Mouse (Mus musculus) Patski (cell line): Measurements from ENCODE around the gene Siglece. TPM values are rescaled to one million over a fixed set of nuclear protein-coding genes. Genes with fewer than 3 reads are reported as not detected.

Source experiments
- ATAC-seq: fragments of 100-300 bp; one replicate; pipeline ENCODE4 v1.8.0; 2021
- CTCF ChIA-PET: fragments of 350-600 bp; sonication (Branson Sonifier 250); formaldehyde crosslinking; loops from one replicate; lab custom pipeline; 2022; ENCODE audit warnings: inconsistent platforms; lab: Charles Lee
- POLR2A ChIA-PET: fragments of 350-600 bp; sonication (Branson Sonifier 250); formaldehyde crosslinking; loops from one replicate; lab custom pipeline; 2022; ENCODE audit warnings: antibody characterized with exemption, inconsistent platforms; lab: Charles Lee
- DNase-seq: peaks from one replicate; pipeline ENCODE4 v3.0.0-alpha.2; 2011; ENCODE audit warnings: low read depth, low spot score
- H3K27me3 ChIP-seq: fragments of 371-371 bp; one replicate; pipeline ENCODE4 v1.5.1; 2021
- CTCF ChIP-seq: fragments of 100-300 bp; IDR thresholded peaks from one replicate; pipeline ENCODE4 v1.5.1; 2021
- in situ Hi-C: fragments of 300-500 bp; cut with MboI; formaldehyde crosslinking; loops from 3 replicates; pipeline ENCODE4 v1.11.1; 2018; ENCODE audit warnings: low pct_unique_long_range_greater_than_20kb, mixed read lengths
- polyA plus RNA-seq: library from polyadenylated mRNA; unstranded; gene quantifications from one replicate; pipeline ENCODE4 v1.2.3, GENCODE M21; 2021

Siglece gene
- polyA plus RNA-seq, 1 experiment from 2014 or later: 0.17 TPM

DNA sequence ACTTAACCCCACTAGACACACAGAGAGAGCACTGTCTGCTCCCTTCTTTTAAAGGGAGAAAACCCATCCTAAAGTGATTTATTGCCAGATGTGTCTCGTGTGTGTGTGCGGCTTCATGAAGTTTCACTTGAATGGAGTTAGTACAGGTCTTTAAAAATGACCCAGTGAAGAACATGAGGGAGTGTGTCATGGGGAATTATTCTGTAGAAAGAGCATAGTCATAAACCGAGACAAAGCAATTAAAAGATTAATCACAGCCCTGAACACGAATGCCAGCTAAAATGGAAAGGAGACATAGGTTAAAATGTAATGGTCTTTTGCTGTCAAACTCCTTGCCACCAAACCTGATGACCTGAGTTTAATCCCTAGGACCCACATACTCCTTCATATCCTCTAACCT, 26.0 kb downstream of the Siglece start:
- DNase-seq (no peak), ATAC-seq (no peak)
- no peaks in the 10 kb centered on the region for H3K27me3 ChIP-seq
- ChIA-PET CTCF (interaction anchor here (0.9 kb wide), 1 partner anchor 10 kb away, joined by 3 read pairs; no protein-coding TSS in a partner anchor), POLR2A (no interaction called here)
- in situ Hi-C loops: no loop called here
- TF ChIP-seq CTCF: no peak

DNA sequence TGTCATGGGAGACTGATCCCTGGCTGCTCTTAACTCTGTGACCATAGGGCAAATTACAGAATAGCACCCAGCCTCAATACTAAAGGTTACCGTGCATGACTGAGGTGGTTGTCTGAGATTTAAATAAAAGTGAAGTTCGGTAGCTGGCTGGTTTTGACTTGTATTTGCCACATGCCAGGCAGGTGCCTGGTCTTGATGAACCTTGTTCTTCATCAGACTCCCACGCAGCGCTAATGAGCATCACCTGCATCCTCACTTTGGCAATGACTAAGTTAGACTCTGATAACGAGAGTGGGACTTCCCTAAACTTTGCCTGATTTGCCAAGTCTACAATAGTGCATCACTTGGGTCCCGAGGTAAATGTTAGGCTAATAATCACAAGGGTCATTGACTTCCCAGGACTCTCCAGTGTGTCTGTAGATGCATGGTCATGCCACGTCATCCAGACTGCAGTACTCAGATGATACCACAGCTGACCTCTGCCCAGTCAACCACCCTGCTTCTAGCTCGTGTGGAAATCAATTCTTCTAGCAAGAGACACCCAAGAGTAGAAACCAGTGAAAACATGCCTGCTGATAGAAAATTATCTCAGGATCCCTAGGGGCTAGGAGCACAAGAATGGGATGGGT, 34.1 kb downstream of the Siglece start:
- no peaks in the 10 kb centered on the region for H3K27me3 ChIP-seq
- TF ChIP-seq CTCF: no peak
- in situ Hi-C loops: no loop called here
- no peak for DNase-seq
- ChIA-PET POLR2A (no interaction called here), CTCF (interaction anchor here (1.7 kb wide), 1 partner anchor 17 kb away, joined by 3 read pairs; no protein-coding TSS in a partner anchor)
- no peak for ATAC-seq

DNA sequence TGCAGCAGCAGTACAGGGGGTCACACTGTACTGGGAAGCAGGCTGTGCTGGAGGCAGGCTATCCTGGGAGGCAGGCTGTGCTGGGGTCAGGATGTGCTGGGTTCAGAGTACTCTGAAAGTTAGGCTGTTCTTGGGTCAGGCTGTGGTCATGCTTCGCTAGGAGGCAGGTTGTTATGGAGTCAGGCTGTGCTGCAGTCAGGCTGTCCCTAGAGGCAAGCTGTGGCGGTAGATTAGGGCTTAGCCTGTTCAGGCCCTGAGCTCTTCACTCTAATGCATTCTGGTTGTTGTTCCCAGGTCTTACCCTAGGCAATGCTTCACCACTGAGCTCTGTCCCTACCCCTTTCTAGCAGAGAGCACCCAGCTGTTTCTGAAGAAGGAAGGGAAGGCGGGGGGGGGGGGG, 34.9 kb downstream of the Siglece start:
- in situ Hi-C loops: no loop called here
- ATAC-seq: no peak
- no peak for DNase-seq
- POLR2A ChIA-PET: no interaction called here
- H3K27me3 ChIP-seq: no peaks in the 10 kb centered on the region
- no peak for TF ChIP-seq CTCF
- CTCF ChIA-PET: no interaction called here

DNA sequence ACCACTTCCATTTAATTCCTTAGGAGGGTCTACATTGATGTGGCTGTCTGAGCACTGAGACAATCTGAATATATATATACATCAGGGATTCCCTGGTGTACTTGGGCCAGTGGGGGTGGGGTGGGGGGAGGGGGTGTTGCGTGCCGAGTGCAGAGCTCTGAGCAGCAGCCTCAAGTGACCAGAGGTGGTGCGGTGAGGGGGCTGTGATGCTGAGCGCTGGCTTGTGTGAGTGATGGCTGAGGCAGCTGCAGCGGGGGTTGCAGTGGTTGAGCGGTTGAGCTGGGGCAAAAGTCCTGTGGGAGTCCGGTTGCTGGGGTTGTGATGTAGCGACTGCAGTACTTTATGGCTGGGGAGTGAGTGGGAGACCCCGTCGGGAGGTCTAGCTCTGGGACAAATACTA, 36.1 kb downstream of the Siglece start:
- TF ChIP-seq CTCF: no peak
- POLR2A ChIA-PET: no interaction called here
- H3K27me3 ChIP-seq: no peaks in the 10 kb centered on the region
- ATAC-seq: no peak
- DNase-seq: no peak
- in situ Hi-C loops: no loop called here
- CTCF ChIA-PET: no interaction called here

DNA sequence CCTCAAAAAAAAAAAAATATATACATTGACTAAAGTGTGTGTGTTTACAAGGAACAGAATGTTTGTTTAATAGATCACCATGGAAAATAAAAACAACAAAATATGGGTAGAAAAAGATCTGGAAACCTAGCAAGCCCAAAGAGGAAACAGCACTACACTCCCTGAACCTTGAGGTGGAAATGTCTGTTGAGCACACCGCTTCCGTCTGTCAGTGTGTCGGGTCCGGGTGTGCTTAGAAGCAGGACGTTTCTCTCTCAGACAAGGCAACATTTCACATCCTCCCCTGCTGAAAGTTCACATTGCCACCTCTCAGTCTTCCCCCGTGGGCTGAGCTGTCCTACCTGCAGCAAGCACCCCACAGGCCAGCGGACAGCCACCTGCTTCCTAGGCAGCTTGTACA, 37.0 kb downstream of the Siglece start:
- ChIA-PET CTCF (no interaction called here), POLR2A (no interaction called here)
- no peak for TF ChIP-seq CTCF
- no peaks in the 10 kb centered on the region for H3K27me3 ChIP-seq
- ATAC-seq (no peak), DNase-seq (no peak)
- in situ Hi-C loops: no loop called here

DNA sequence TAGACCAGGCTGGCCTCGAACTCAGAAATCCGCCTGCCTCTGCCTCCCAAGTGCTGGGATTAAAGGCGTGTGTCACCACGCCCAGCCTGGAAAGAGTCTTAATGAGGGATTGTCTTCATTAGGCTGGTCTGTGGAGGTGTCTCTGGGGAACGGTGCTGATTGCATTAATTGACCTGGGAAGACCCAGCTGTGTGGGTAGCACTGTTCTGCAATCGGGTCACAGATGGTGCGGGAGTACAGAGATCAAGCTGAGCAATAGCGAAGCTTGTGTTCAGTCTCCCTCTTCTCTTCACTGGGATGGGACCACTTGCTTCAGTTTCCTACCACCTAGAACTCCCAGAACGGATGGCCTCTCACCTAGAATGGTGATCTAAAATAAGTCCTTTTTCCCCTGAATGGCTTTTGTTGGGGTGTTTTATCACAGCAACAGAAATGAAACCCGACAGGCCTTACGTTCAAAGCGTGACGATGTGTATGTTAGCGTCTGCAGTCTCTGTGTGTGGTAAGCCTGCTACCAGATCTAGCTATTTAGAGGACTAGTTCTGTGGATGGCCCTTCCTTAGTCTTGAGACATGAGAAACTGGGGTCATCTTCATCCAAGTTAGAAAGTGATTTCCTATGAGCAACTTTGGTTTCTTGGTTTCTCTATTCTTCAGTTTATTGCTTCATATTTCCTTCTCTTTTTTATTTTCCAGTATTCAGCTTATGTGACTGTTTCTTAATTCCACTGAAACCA, 46.0 kb downstream of the Siglece start:
- ChIA-PET POLR2A (no interaction called here), CTCF (no interaction called here)
- TF ChIP-seq CTCF: no peak
- in situ Hi-C loops: no loop called here
- H3K27me3 ChIP-seq: no peaks in the 10 kb centered on the region
- no peak for DNase-seq
- ATAC-seq: no peak

DNA sequence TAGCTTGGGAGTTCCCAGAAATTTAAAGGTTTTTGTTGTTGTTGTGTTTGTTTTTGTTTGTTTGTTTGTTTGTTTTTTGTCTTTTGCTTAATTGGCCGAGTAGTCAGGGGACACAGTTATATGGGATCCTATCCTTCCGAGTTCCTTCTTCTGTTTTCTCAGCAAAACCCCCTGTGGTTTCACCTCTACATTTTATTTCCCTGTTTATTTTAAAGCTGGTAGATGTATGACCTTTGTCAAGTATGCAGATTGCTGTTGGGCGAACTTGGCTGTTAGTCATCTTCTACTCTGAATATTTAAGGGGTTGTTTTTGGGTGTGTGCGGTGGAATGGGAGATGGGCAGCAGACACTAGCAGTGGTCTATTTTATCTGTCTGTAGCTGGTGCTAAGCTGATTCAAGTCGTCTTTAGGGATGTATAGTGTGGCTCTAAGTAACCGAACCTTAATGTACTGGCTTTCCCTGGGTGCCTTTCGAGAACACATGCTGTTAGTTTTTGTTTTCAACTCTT, 51.6 kb downstream of the Siglece start:
- ChIA-PET POLR2A (no interaction called here), CTCF (interaction anchor here (1.0 kb wide), 1 partner anchor 19 kb away, joined by 3 read pairs; no protein-coding TSS in a partner anchor)
- no peak for DNase-seq
- TF ChIP-seq CTCF: no peak
- H3K27me3 ChIP-seq: no peaks in the 10 kb centered on the region
- ATAC-seq: no peak
- in situ Hi-C loops: no loop called here

DNA sequence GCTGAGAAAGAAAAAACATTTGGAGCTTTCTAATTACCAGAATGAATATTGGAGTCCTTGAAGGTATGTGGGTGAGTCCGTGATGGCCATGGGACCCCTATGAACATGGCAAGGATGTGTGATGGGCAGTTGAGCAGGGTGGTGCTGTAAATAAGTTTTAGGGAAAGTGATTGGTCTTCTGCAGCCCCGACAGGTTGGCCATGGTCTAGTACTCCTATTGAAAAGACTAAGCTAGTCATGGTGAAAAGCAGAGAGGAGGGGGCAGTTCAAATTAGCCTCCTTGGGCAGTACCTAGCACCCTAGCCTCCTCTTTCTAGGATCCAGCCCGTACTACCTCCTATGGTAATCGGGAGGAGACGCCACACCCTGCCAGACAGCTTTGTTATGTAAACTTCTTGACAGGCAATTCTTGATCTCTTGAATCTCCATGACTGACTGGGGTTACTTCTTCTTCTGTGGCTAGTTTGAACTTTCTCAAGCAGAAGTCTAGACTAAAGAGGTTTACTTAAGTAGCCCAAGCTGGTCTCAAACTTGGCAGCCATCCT, 52.1 kb downstream of the Siglece start:
- no peak for ATAC-seq
- CTCF ChIA-PET: interaction anchor here (1.3 kb wide), 1 partner anchor 13 kb away, joined by 3 read pairs; no protein-coding TSS in a partner anchor

DNA sequence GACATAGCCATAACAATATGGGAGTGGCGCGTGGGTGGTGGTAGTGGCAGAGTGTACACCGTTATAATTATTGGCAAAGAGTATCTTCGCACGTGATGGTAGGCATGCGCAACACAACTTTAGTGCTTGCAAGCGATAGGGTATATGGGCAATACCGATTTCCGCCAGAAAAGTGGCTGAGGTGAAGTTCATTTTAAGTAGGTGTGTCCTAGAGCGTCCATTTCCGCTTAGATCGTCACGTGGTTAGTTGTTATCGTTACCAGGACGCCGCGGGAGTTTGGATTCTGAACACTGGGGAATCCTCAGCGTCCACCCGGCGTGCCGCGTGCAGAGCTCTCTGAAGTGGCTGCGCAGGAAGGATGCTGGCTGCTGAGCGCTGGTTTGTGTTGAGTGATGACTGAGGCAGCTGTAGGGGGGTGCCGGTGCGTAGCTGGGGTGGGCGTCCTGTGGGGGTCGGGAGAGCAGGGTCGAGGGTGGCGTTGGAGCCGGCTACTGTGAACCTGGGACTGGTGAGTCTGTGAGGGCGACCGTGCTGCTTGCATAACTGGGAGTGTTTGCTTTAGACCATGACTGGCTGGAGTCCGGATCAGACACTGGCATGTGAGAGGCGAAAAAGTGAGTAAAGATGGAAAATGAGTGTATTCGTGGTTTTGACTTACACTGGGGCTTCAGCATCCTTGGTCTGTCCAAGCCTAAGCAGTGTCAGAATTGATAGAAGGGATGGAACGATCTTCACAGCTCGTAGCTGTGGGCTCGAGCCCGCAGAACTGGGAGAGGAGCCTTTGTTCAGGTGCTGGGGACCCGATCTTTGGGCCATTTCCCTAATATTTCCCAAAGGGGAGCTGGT, 52.8 kb downstream of the Siglece start, which contains the start of gene Zfp819:
Gene Zfp819 (plus strand): TSS at position 274 of the 847 bp plus-strand sequence.
- DNase-seq (no peak), ATAC-seq (peak; percentile 51)
- no peak for TF ChIP-seq CTCF
- H3K27me3 ChIP-seq: no peaks in the 10 kb centered on the region
- ChIA-PET CTCF (interaction anchor here (1.3 kb wide), 1 partner anchor 13 kb away, joined by 3 read pairs; no protein-coding TSS in a partner anchor), POLR2A (no interaction called here)
- in situ Hi-C loops: no loop called here

More for the DNA sequence above, 52.1 kb downstream of the Siglece start:
- no peak for DNase-seq
- H3K27me3 ChIP-seq: no peaks in the 10 kb centered on the region
- no peak for TF ChIP-seq CTCF
- in situ Hi-C loops: no loop called here
- POLR2A ChIA-PET: no interaction called here

DNA sequence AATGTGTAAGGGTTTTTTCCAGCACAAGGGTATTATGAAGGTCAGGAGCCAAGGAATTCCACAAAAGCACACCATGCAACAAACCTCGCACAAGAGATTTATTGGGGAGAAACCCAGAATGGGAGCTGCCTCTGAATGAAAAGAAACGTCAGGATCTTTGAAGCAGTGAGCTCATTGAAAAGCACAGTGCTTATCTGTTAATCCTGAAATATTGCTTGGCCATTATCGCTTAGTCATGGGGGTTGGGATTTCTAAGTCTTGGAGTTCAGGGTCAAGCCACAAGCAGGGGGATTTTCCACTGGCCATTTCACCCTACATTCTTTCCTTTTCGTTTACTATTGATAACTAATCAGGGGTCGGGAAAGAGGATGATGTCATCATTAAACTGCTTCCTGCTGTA, 58.1 kb downstream of the Siglece start:
- in situ Hi-C loops: no loop called here
- CTCF ChIA-PET: interaction anchor here (1.2 kb wide), 1 partner anchor 17 kb away, joined by 3 read pairs; no protein-coding TSS in a partner anchor
- POLR2A ChIA-PET: no interaction called here
- DNase-seq: no peak
- no peak for TF ChIP-seq CTCF
- H3K27me3 ChIP-seq: no peaks in the 10 kb centered on the region
- no peak for ATAC-seq

Other genes starting within 250 kb of the Siglece start
- not detected for gene Lim2, start 232.5 kb downstream of the Siglece start, polyA plus RNA-seq
- gene Nkg7, start 223.1 kb downstream of the Siglece start, polyA plus RNA-seq: 0.23 TPM
- not detected for gene Cldnd2, start 219.4 kb downstream of the Siglece start, polyA plus RNA-seq
- gene Etfb, start 216.1 kb downstream of the Siglece start, polyA plus RNA-seq: 214 TPM
- gene Gm45233, start 216.0 kb downstream of the Siglece start, polyA plus RNA-seq: 0.50 TPM
- gene Vsig10l, start 197.0 kb downstream of the Siglece start, polyA plus RNA-seq: 4.0 TPM
- 5.7 TPM for gene Iglon5, start 170.1 kb downstream of the Siglece start, polyA plus RNA-seq
- gene 4931406B18Rik, start 154.2 kb downstream of the Siglece start, polyA plus RNA-seq: not detected
- 0.06 TPM for gene Cd33, start 115.7 kb downstream of the Siglece start, polyA plus RNA-seq
- 3.2 TPM for gene Zfp658, start 97.9 kb downstream of the Siglece start, polyA plus RNA-seq
- gene Zfp719, start 80.6 kb downstream of the Siglece start, polyA plus RNA-seq: 8.7 TPM
- 1.1 TPM for gene Zfp819, start 53.0 kb downstream of the Siglece start, polyA plus RNA-seq
- 0.06 TPM for gene Ceacam18, start 25.5 kb downstream of the Siglece start, polyA plus RNA-seq
- 10.0 TPM for gene Ctu1, start 11.9 kb upstream of the Siglece start, polyA plus RNA-seq
- gene Klk14, start 30.3 kb upstream of the Siglece start, polyA plus RNA-seq: not detected
- not detected for gene Klk13, start 52.4 kb upstream of the Siglece start, polyA plus RNA-seq
- not detected for gene Klk12, start 108.7 kb upstream of the Siglece start, polyA plus RNA-seq
- gene Klk11, start 114.4 kb upstream of the Siglece start, polyA plus RNA-seq: not detected
- gene Klk10, start 120.9 kb upstream of the Siglece start, polyA plus RNA-seq: not detected
- gene Klk9, start 131.7 kb upstream of the Siglece start, polyA plus RNA-seq: not detected
- not detected for gene Klk8, start 137.4 kb upstream of the Siglece start, polyA plus RNA-seq
- not detected for gene Klk7, start 151.1 kb upstream of the Siglece start, polyA plus RNA-seq
- not detected for gene Klk6, start 164.3 kb upstream of the Siglece start, polyA plus RNA-seq
- gene Klk5, start 181.8 kb upstream of the Siglece start, polyA plus RNA-seq: not detected
- not detected for gene Klk4, start 221.0 kb upstream of the Siglece start, polyA plus RNA-seq